8 mouse cellular contexts compared by ENCODE assay signal in genomic region chr11:89243370-89243769, GRCm38 (mm10). TPM values are rescaled to one million over a fixed set of nuclear protein-coding genes. Genes with fewer than 3 reads are reported as not detected.
DNase-seq lines count a peak whose midpoint lies in the region; ATAC-seq and TF ChIP-seq lines count a peak whose summit lies in the region.

No protein-coding gene starts in this region.

- no peak overlapping the region for H3K27ac ChIP-seq in layer of hippocampus, adult 2 months
- no peak overlapping the region for H3K27ac ChIP-seq in limb, embryonic 11.5 days (replicated peaks; ENCODE audit: low read depth, low read length)

- H3K9me3 ChIP-seq in limb, embryonic 11.5 days (ENCODE audit: control insufficient read depth, low read length): no peaks in the 10 kb centered on the region; the same call in 1 of the 2 replicates

- ATAC-seq in limb, embryonic 11.5 days (ENCODE audit: insufficient number of reproducible peaks, low FRiP score, low TSS enrichment, low read depth): no peak

- 23% methylated on average over 3 of the region's 3 CpGs for WGBS in limb, embryonic 11.5 days

- peak; percentile 83 for TF ChIP-seq CTCF in layer of hippocampus, adult 2 months (conservative IDR thresholded peaks at IDR 0.05)

- H3K4me2 ChIP-seq in limb, embryonic 11.5 days (ENCODE audit: low read depth, severe bottlenecking): no peak overlapping the region

- H3K9ac ChIP-seq in limb, embryonic 11.5 days (ENCODE audit: low read length): no peak overlapping the region

- no peaks in the 10 kb centered on the region for H3K4me1 ChIP-seq in limb, embryonic 11.5 days (ENCODE audit: control insufficient read depth, insufficient read depth, low read length)

- DNase-seq in adrenal gland, postnatal 10 days: peak; percentile 49
- DNase-seq in adrenal gland, adult 8-10 months: no peak
- peak; percentile 7 to 40 for DNase-seq in layer of hippocampus, adult 2 months (ENCODE audit: low spot score in 2 of 2)
- DNase-seq in layer of hippocampus, adult 9-11 months: no peak
- peak; percentile 84 for DNase-seq in embryo, embryonic 10.5 days (ENCODE audit: low spot score)
- peak; percentile 73 for DNase-seq in limb, embryonic 11.5 days (ENCODE audit: low spot score)
- DNase-seq in right cerebral cortex, postnatal 25 days: peak; percentile 24
- no peak for DNase-seq in urinary bladder, postnatal 10 days (ENCODE audit: low spot score)

- H3K4me3 ChIP-seq in layer of hippocampus, adult 2 months: no peak overlapping the region
- H3K4me3 ChIP-seq in limb, embryonic 11.5 days (ENCODE audit: low read depth, low read length): no peak overlapping the region

- H3K36me3 ChIP-seq in limb, embryonic 11.5 days (ENCODE audit: control insufficient read depth, insufficient read depth, low read length): no peaks in the 10 kb centered on the region

- H3K27me3 ChIP-seq in limb, embryonic 11.5 days (ENCODE audit: control insufficient read depth, insufficient read depth, low read length): no peaks in the 10 kb centered on the region

RNA-seq across cellular contexts. Expression of gene Nog, which starts 58.8 kb away (rescaled TPM):
- total RNA-seq in adrenal gland, postnatal 10 days (2021): under 1 TPM; 0.91 to 0.96 TPM
- total RNA-seq in adrenal gland, adult 8-10 months (2022): under 1 TPM in 3 of 4 experiments, not detected in 1; 0.22 to 0.61 (median 0.49) TPM
- total RNA-seq in layer of hippocampus, adult 2 months (2021): 1 to 10 TPM; 8.0 to 8.6 TPM
- 2.4 and 2.6 TPM in 2 replicates for polyA plus RNA-seq in limb, embryonic 11.5 days (2014; fragmentation: Nextera tagmentation; extraction: Ambion mirVana)

Comparison
In these comparisons a context has a peak if more than half of its experiments do, and no peak if none do; other contexts are left out.
1. DNase-seq: peak in adrenal gland, postnatal 10 days (single experiment), layer of hippocampus, adult 2 months (2 of 2), embryo, embryonic 10.5 days (single experiment), limb, embryonic 11.5 days (single experiment) and right cerebral cortex, postnatal 25 days (single experiment); none in adrenal gland, adult 8-10 months (single experiment), layer of hippocampus, adult 9-11 months (single experiment) and urinary bladder, postnatal 10 days (single experiment).
2. RNA of gene Nog, which starts 58.8 kb away (total RNA-seq): 8.0 to 8.6 TPM in layer of hippocampus, adult 2 months; 0.91 to 0.96 TPM in adrenal gland, postnatal 10 days and 0.22 to 0.61 TPM in adrenal gland, adult 8-10 months; every median in the first group is over 4 times any median in the second.